Mouse (Mus musculus) lung, postnatal 36 days (tissue): ENCODE measurements around the gene Ddx19a.
"Not testable (repeated sequence)": the region's sequence is repeated elsewhere in the genome, so short reads cannot be mapped to it uniquely, and the experiment has no call there.

Experiments used
- DNase-seq: peaks from one replicate; pipeline ENCODE4 v3.0.0; 2022; ENCODE audit warnings: mixed read lengths

The Ddx19a gene

DNA sequence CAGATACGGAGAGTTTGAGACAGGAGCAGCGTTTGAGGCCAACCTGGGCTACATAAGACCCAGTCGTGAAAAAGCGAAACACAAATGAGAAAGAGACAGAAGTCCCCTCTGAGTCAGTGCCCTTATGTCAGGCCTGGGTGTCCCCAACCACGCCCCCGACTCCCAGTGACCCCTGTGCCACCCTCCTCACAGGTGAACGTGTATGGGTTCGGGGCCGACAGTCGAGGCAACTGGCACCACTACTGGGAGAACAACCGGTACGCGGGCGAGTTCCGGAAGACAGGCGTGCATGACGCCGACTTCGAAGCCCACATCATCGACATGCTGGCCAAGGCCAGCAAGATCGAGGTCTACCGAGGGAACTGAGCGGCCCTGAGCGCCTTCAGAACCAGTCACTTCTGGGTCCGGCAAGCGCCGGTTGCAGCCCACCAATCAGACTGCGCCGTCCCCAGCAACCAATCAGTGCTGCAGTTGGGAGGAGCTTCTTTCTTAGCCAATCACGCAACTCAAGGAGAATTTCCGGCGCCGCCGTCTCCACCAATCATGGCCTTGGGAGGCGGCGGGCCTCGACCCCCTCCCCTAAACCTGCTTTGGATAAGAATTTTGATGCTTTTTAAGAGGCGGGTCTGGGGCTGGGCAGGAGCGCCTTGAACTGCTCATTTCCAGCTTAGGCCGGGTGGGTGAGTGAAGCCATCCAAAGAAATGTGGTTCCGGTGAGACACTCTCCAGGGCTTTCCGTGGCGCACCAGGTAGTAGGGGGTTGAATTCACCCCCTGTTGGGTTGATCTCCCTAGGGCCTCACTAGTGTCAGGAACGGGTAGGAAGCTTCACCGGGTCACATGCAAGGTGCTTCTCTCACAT lies 27.5 kb downstream of the Ddx19a start:
- DNase-seq: peak; percentile 94

DNA sequence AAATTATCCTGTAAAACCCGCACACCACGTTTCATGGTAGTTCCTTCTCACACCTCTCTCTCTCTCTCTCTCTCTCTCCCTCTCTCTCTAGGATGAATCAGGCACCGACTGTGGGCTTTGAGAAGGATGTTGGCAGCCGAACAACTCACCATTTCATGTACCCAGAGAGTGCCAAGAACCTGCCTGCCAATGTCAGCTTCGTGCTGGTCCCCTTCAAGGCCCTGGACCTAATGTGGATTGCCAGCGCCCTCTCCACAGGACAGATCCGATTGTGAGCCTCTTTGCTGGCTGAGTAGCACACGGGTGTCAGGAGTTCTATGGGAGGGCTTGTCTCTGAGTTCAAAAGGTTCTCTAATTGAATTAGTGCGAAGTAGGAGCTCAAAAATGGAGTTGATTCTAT lies 30.3 kb downstream of the Ddx19a start:
- DNase-seq: no peak

DNA sequence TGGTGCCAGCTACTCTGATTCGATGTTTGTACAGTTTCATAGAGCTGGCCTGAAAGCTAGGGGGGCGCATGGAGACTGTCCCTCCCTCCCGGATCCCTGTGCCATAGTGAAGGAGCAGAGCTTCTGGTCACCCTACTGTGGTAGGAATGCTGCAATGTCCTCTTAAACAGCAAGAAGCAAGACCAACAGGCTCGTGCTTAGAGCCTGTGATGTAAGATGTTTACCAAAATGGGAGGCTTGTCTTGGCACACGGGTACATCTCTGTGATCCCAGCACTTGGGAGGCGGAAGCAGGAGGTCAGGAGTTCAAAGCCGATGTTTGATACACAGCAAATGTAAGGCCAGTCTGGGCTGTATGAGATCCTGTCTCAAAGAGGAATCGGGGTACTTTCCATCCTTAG lies 31.0 kb downstream of the Ddx19a start:
- DNase-seq: peak; percentile 76

DNA sequence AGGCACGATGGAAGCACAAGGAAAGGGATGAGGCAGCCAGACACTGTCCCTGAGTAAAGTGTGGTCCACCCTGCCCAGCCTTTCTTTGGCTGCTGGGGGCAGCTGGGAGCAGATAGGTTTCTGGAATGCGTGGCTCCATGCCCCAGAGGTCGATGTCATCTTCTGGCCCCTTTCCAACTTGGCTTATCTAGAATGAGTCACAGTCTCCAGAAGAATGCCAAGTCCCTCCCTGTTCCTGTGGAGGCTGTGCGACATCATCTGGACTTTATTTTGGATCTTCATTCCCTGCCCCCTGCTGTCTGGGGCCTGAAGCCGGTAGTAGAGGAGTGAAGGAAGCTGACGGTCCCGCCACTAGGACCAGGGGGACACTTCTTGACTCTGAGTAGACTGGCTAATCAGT lies 32.0 kb downstream of the Ddx19a start:
- peak; percentile 94 for DNase-seq

DNA sequence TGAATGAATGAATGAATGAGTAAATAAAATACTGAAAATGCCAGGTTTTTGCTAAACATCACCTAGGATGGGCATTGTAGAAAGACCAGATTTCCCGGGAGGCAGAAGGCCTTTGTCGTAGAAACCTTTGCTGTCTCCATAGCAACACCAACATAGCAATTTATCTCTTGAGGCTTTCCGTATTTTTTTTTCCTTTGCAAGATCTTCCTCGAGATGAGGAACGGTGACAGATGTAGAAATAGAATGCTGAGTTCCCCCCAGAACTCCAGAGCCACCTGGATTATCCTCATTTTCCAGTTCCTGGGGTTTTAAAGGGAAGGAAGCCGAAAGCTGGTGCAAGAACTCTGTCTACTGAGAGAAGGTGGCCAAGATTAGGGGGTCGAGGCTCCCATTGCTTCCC lies 32.9 kb downstream of the Ddx19a start:
- DNase-seq: no peak

DNA sequence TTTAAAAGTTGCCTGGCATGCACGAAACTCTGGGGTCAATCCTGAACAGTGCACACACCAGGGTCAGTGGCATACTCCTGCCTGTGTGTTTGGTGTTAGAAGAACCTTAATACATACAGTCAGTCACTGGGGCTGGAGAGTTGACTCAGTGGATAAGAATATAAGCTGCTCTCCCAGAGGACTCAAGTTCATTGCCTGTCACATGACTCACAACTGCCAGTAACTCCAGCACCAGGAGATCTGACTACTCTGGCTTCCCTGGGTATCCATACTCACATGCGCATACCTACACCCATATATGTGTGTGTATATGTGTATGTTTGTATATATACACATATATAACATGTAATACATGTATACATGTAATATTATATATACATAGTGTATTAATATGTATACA lies 34.5 kb downstream of the Ddx19a start:
- DNase-seq: no peak

DNA sequence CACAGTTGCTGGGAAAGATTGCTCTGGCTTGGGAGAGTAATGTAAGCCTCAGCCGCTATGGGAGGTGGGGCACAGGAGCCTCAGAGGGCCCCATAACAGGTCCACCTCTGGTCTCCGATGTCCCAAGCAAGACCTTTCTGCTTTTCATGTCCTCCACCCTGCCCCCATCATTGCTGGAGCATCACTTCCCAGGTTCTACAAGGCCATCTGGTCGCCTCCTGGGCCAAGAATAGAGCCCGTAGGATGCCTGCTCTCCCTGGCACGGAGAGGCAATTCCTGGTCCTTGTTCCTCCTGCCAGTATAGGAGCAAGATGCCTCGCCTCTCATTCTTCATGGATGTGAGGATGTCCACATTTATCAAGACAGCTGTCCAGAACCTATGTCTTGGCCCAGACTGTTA lies 37.7 kb downstream of the Ddx19a start:
- no peak for DNase-seq

DNA sequence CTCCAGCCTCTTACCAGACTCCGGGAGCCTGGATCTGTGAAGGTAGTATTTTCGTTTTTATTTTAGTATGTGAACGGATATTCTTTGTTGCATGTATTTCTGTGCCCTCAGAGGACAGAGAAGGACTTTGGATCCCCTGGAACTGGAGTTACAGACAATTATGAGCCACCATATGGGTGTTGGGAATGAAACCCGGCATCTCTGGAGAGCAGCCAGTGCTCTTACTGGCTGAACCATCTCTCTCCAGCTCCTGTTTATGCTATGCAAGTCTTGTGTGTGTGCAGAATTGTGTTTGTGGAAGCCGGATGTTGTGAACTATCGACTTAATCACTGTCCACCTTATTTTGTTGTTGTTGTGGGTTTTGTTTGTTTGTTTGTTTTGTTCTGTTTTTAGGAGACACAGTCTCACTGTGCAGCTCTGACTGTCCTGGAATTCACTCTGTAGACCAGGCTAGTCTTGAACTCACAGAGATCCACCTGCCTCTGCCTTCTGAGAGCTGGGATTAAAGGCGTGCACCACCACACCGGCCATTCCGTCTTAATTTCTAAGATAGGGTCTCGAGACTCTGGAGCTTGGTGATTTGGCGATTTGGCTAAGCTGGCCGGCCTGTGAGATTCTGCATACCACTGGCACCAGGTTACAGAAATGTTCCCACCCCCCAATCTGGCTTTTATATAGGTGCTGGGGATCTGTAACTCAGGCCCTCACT lies 38.4 kb downstream of the Ddx19a start:
- DNase-seq: no peak

DNA sequence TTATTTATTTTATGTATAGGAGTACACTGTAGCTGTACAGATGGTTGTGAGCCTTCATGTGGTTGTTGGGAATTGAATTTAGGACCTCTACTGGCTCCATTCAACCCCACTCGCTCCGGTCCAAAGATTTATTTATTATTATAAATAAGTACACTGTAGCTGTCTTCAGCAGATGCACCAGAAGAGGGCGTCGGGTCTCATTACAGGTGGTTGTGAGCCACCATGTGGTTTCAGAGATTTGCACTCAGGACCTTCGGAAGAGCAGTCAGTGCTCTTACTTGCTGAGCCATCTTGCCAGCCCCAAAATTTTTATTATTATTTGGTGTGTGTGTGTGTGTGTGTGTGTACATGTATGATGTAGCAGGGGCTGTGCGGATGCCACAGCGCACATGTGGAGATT lies 39.0 kb downstream of the Ddx19a start:
- DNase-seq: not testable (repeated sequence)

DNA sequence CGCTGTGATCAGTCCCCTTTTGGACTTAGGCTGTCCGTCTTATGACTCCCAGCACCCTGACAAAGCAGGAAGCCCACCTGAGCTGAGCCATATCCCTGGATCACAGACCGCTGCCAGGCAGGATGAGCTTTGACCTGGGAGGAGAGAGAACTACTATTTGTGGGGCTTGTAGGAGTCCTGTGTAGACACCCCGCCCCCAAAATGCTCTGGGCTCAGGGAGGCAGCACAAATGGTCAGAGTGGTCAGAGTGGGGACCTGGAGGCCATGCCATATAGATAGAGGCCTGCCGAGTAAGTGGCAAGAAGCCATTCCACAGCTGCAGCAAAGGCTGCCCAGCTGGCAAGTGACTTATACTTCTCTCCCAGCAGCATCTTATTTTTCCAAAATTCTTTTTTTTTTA lies 39.5 kb downstream of the Ddx19a start:
- no peak for DNase-seq

DNA sequence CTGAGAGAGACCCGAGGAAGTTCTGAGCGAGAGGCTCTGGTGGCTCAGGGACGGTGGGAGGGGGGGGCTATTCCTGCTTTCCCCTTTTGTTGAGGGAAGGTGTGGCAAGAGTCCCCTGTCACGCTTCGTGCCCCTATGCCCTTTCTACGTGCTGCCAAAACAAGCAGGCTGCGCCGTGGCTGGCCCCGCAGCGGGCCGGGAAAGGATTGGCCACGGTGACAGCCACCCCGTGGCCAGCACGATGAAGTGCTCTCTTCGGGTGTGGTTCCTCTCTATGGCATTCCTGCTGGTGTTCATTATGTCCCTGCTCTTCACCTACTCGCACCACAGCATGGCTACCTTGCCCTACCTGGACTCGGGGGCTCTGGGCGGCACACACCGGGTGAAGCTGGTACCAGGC lies 40.1 kb downstream of the Ddx19a start:
- DNase-seq: no peak

DNA sequence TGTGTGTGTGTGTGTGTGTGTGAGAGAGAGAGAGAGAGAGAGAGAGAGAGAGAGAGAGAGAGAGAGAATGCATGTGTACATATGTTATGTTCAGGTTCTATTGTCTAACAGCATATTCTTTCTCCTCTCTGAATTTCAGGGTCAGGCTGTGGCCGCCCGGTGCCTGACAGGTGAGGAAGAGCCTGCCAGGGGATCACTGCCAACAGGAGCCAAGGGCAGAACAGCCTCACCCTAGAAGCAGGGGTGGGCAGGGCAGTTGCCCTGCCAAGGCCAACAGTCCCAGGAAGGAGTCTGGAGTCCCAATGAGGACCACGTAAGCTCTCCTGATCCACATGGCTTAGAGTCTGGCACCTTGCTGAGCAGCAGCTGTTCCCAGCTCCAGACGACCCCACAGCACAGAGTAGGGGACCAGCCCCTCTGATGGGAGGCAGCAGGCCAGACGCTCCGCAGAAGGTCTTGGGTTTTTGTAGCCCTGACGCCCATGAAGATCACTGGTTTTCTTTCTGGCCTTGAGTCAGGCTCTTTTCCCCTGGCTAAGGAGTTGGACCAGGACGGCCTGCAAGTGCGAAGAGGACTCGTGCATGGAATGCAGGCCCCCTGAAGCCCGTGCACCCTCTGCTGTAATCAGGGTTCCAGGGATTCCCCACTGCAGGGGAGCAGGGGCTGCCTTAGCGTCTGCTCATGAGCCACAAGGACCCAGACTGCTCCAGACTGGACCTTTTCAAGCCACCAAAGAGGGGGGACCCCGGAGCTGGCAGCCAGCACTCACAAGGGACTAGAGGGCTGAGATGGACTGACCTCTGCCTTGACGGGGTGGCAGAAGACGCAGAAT lies 40.8 kb downstream of the Ddx19a start:
- no peak for DNase-seq

DNA sequence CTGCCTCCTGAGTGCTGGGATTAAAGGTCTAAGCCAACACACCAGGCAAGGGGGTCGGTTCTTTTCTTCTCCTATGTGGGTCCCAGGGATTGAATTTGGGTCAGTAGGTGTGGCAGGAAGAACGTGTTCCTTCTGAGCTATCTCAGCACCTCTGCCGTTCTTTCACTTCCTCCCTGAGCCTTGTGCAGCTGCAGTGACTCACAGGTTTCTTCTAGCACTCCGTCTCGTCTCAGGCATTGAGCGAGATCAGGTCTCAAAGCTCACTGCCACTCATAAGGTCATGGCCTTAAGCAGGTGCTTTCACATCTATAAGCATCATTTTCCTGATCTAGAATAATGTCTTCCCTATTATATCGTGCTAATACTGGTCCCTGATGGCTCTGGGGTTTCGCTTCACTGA lies 42.8 kb downstream of the Ddx19a start:
- DNase-seq: no peak

DNA sequence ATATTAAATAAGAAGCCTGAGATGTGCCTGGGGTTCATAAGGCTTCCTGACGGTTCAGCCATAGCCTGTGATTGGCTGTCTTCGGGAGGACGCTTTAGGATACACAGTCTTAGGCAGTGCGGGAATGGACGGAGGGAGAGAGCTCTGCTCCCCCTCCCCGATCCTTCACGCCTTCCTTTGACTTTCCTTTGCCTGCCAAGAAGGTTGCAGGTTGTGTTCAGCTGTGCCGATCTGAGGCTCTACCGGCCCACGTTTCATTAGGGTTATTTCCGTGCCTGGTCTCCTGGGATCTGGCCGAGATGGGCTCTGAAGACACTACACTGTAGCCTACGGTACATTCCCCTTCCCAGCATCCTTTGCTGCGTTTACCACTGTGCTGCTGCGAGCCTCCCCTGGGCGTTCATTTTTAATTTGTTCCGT lies 47.5 kb downstream of the Ddx19a start:
- DNase-seq: peak; percentile 70

DNA sequence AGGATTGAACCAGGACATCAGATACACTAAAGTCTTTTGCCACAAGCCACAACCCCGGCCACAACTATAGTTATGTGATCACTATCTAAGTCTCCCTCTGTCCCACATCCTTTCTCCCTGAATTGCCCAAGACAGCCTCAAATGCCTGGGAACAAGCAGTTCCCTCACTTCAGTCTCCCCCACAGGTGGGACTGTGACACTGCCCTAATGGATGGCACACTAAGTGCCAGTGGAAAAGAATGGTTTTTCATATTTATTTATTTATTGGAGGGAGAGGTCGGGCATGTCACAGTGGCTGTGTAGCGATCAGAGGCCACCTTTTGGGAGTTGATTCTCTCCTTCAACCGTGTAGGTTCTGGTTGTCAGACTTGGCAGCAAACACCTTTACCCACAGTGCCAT lies 51.9 kb downstream of the Ddx19a start:
- no peak for DNase-seq

DNA sequence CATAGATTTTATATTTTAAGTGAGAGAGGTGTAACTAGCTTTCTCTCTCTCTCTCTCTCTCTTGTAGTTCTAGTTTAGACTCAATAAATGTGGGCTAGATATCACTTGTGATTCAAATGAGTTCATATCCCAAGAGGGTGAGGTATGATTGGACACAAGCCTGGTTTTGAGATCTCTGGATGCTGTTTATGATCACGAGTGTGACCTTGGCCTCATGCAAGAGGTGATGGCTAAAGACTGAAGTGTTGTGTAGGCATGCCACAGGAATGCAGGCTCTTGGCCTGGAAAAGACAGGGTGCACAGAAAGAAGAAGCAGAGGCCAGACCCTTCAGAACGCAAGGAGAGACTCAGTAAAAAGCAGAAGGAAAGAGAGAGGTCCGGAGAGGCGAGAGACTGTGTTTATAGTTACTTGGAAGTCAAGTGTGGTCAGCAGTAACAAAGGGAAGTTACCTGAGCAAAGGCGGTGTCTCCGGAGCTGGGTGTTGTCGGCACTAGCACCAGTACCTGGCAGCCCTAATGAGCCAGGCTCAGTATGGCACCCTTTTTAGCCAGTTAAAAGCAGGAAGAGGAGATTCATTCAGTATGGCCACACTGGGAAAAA lies 53.2 kb downstream of the Ddx19a start:
- DNase-seq: peak; percentile 29

DNA sequence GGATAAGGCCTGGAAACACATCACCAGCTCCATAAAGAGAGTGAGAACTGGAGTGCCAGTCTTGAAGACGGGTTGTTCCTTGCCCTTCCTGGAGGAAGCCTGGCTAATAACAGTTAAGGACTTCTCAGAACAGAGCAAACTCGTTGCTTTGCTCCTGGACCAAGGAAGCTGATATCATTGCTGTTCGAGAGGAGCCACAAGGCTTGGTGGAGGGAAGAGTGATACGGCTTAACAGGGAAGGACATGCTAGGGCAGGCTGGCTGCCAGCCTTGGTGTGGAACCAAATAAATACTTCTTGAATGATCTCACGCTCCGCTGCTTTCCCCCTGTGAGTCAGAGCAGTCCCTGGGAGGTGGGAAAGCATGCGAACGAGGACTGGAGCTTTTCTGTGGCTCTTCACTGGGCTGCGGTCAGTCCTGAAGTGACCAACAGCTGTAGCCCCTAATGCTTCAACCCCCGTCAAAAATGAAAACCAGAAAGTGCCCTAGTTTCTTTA lies 56.1 kb downstream of the Ddx19a start:
- peak; percentile 90 for DNase-seq

DNA sequence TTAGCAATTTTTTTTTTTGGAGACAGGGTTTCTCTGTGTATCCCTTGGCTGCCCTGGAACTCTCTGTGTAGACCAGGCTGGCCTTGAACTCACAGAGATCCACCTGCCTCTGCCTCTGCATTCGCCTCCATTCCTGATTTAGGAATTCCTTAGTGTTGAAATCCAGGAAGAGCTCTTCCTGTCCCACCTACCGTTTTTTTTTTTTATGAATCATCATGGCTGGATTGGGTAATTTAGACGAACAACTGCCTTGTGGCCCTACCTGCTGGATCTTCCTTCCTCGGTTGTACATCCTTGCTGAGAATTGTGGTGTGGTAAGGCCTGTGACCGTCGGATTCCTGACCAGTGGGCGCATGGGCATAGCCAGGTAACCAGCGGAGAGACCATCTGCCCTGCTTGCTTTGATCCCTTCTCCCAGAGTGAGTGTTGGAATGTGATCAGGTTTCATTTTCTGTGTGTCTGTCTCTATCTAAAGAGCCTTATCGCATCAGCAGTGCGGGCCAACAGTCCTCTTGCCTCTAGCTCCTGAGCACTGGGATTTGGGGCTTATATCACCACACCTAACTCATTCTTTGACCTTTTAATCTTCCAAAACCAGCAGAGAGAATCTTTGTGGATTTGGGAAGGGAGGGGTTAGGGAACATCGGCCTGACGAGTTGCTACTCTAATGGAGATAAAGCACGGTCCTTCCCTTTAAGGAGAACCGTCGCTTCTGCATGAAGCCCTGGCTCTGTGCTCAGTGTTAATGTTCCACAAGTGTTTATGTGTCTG lies 56.7 kb downstream of the Ddx19a start:
- DNase-seq: no peak

DNA sequence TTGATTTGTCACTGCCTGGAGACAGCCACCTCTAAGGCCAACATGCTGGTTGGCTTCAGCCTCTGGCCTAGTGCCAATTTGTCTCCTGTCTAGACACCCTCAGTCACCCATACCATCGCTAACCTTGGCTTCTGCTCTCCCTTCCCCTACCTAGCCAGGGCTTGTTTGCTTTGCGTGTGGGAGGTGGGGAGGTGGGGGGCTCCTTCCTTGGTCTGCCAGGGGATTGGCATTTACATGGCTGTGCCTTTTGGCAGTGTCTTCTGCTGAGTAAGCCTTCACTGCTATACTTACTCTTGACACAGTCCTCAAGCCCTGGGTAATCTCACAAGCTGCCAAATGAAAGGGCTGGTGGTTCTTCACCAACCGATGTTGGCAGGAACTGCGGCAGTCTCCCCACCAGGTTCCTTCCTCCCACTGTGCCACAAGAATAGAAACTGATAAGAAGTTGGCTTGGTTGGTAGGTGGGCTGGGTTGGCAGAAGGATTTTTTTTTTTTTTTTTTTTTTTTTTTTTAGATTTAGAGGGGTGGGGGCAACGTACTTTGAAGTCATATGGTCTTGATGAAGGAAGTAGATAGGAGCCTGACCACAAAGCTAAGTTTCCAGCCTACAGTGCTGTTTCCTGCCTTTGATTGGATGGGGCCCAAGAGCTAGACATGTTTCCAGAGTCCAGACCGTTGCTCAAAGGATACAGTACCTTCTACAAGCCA lies 58.6 kb downstream of the Ddx19a start:
- peak; percentile 80 for DNase-seq

DNA sequence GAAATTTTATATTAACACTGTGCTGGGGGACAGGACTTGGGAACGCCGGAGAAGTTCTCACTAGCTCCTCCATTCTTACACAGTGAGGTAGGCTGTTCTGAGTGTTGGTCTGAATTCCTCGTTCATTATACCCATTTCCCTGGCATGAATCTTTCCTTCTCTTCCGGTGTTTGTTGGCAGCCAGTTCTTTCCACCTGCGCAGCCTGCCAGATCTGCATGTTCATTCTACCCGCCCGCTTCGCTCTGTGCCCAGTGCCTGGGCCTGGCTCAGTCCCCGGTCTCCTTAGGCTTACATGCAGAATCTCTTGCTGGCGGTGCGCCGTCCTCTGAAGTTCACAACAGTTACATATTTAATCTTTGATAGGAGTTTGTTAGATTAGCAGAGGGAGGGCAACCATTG lies 61.4 kb downstream of the Ddx19a start:
- DNase-seq: peak; percentile 29

DNA sequence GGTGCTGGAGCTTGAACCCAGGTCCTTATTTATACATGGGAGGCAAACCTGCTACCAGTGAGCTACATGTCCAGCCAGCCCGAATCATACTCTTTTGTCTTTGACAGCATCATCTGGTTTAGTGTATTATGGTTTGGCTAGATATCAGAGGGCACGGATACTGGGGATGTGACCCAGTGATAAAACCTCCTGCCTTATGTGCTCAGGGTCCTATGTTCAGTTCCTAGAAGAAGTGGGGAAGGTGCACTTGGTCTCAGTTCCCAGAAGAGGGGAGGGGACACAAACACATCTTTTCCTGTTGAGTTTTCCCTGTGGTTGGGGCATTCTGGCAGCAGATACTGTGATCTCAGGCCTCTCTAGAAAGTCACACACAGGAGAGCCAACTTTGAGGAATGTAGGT lies 64.3 kb downstream of the Ddx19a start:
- no peak for DNase-seq
